Mouse (Mus musculus) liver, embryonic 14.5 days (tissue): Measurements from ENCODE around the gene Zfp146.

Experiments used
- CTCF ChIP-seq: IDR thresholded peaks from 2 replicates; pipeline ENCODE4 v1.5.1; 2016; ENCODE audit warnings: antibody characterized with exemption, low read depth, control low read depth
- EP300 ChIP-seq: IDR thresholded peaks from 2 replicates; pipeline ENCODE4 v1.6.1; 2016; ENCODE audit warnings: antibody characterized with exemption, low read depth

DNA sequence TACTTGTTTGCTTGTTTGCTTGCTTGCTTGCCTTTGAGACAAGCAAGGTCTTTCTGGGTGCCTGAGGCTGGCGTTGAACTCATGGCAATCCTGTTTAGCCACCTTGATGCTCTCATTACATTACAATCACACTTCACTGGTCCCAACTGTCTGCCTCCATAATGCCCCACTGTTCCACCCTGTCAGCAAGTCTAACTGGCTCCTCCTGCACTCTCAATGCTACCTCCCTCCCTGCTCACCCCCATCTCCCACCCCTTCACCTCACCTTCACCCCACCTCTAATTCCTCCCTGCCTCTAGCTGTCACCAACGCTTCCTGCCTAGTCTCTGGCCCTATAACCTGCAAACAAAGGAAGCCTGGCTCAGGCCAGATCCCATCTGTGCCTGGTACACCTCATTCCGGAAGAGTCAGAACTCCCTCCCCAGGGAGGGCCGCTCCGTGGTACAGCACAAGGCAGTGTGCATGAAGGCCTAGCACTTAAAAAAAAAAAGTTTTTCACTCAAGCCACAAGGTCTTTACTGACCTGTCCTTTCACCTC is 28.1 kb upstream of the Zfp146 start:
- TF ChIP-seq CTCF (no peak), EP300 (no peak)
